In the genomic region with DNA sequence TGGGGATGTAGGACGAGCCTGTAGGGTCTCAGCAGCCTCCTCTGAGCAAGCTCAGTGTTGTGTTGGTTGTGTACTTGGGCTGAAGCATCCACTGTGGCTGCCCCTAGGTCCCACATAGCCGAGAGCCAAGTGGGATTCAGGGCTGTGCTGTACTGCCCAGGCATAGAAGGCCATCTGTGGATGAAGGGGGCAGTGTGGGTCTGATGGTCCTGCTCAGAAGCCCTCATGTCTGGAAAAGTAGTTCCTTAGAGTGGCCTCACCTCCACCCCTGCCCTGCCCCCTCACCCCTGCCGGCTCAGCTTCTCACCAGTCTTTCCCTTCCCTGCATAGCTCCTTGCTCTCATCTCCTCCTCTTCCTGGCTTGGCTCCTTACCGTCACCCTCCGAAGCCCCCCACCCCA, we compare ENCODE assay signal across 10 mouse cellular contexts. TPM values are rescaled to one million over a fixed set of nuclear protein-coding genes. Genes with fewer than 3 reads are reported as not detected.
DNase-seq lines count a peak whose midpoint lies in the region; ATAC-seq and TF ChIP-seq lines count a peak whose summit lies in the region.
"Had no signal": no experiment of that assay in that cellular context is flagged by ENCODE, and none has a peak within 500 bp of the region (broad histone marks: within the 10 kb centered on the region; RNA-seq: fewer than 3 reads in every experiment).

No protein-coding gene starts in this region.

- H3K27ac ChIP-seq in heart, embryonic 13.5 days (replicated peaks): peak overlapping the region; percentile 70; the same call in 1 of the 2 replicates
- H3K27ac ChIP-seq in midbrain, embryonic 10.5 days (replicated peaks): peak overlapping the region; percentile 10; the same call in 1 of the 2 replicates
- no peak overlapping the region; the same call in 1 of the 2 replicates for H3K27ac ChIP-seq in midbrain, postnatal 0 days (ENCODE audit: low read depth, low read length)
- peak overlapping the region; percentile 20 for H3K27ac ChIP-seq in hindbrain, embryonic 15.5 days (replicated peaks)
- H3K27ac ChIP-seq: forebrain, embryonic 13.5 days had no signal

- H3K79me2 ChIP-seq in myocyte (ENCODE audit: control insufficient read depth, insufficient read depth): peaks cover 65% of the 10 kb centered on the region

- peak overlapping the region; percentile 30; the same call in 1 of the 2 replicates for H3K9ac ChIP-seq in heart, embryonic 13.5 days
- H3K9ac ChIP-seq in midbrain, postnatal 0 days (replicated peaks; ENCODE audit: low read length, poor library complexity, severe bottlenecking): no peak overlapping the region
- no peak overlapping the region for H3K9ac ChIP-seq in hindbrain, embryonic 15.5 days
- H3K9ac ChIP-seq: forebrain, embryonic 13.5 days had no signal

- 32% methylated on average over 5 of the region's 5 CpGs for WGBS in heart, embryonic 13.5 days
- 46% methylated on average over 5 of the region's 5 CpGs for WGBS in midbrain, embryonic 10.5 days
- 35% methylated on average over 5 of the region's 5 CpGs for WGBS in midbrain, postnatal 0 days
- WGBS in hindbrain, embryonic 15.5 days: 37% methylated on average over 5 of the region's 5 CpGs

- H3K4me3 ChIP-seq in heart, embryonic 13.5 days: no peak overlapping the region
- H3K4me3 ChIP-seq in midbrain, embryonic 10.5 days: no peak overlapping the region
- H3K4me3 ChIP-seq in midbrain, postnatal 0 days (ENCODE audit: low read depth, low read length): no peak overlapping the region
- no peak overlapping the region for H3K4me3 ChIP-seq in hindbrain, embryonic 15.5 days
- H3K4me3 ChIP-seq in myocyte: peak overlapping the region; percentile 9
- H3K4me3 ChIP-seq: forebrain, embryonic 13.5 days had no signal

- H3K9me3 ChIP-seq in heart, embryonic 13.5 days: no peaks in the 10 kb centered on the region
- peaks cover 7% of the 10 kb centered on the region; the same call in 1 of the 2 replicates for H3K9me3 ChIP-seq in midbrain, embryonic 10.5 days (replicated peaks)
- no peaks in the 10 kb centered on the region for H3K9me3 ChIP-seq in midbrain, postnatal 0 days (ENCODE audit: low read length)
- no peaks in the 10 kb centered on the region for H3K9me3 ChIP-seq in hindbrain, embryonic 15.5 days
- H3K9me3 ChIP-seq: forebrain, embryonic 13.5 days had no signal

- DNase-seq in heart, adult 9 months (ENCODE audit: low spot score in 2 of 2): no peak
- DNase-seq in midbrain, embryonic 10.5 days (ENCODE audit: low spot score): no peak
- DNase-seq in midbrain, postnatal 0 days (ENCODE audit: low spot score): no peak
- DNase-seq in embryo, embryonic 10 days (ENCODE audit: low spot score): no peak
- DNase-seq in c-Kit-positive CD71-positive TER-119-positive erythroid progenitor cells, embryonic 14.5 days (ENCODE audit: low spot score): no peak
- DNase-seq: cerebellum, postnatal 25 days had no signal

- no peak overlapping the region for H3K4me2 ChIP-seq in heart, embryonic 13.5 days
- H3K4me2 ChIP-seq in midbrain, postnatal 0 days (ENCODE audit: low read depth, low read length, poor library complexity, severe bottlenecking): no peak overlapping the region
- H3K4me2 ChIP-seq in hindbrain, embryonic 15.5 days: no peak overlapping the region
- peak overlapping the region; percentile 97 for H3K4me2 ChIP-seq in myocyte (ENCODE audit: low read depth)
- H3K4me2 ChIP-seq: forebrain, embryonic 13.5 days had no signal

- TF ChIP-seq CTCF in midbrain, postnatal 0 days (IDR thresholded peaks at IDR 0.05): no peak

- H3ac ChIP-seq in myocyte (ENCODE audit: control insufficient read depth, insufficient read length): no peak overlapping the region

- no peaks in the 10 kb centered on the region for H3K27me3 ChIP-seq in heart, embryonic 13.5 days (replicated peaks)
- H3K27me3 ChIP-seq in midbrain, embryonic 10.5 days (ENCODE audit: low read depth, poor library complexity, severe bottlenecking): no peaks in the 10 kb centered on the region
- no peaks in the 10 kb centered on the region for H3K27me3 ChIP-seq in midbrain, postnatal 0 days (ENCODE audit: insufficient read depth, low read length)
- no peaks in the 10 kb centered on the region for H3K27me3 ChIP-seq in hindbrain, embryonic 15.5 days
- no peaks in the 10 kb centered on the region for H3K27me3 ChIP-seq in myocyte (ENCODE audit: control insufficient read depth, insufficient read depth, insufficient read length)
- H3K27me3 ChIP-seq: forebrain, embryonic 13.5 days had no signal

- TF ChIP-seq POLR2A in myocyte (IDR thresholded peaks at IDR 0.05; ENCODE audit: insufficient read length, low read depth): no peak

- ATAC-seq in heart, embryonic 13.5 days (ENCODE audit: extremely low read depth, insufficient number of reproducible peaks, low FRiP score, low TSS enrichment): no peak
- no peak for ATAC-seq in midbrain, postnatal 0 days (ENCODE audit: low FRiP score)
- ATAC-seq in hindbrain, embryonic 15.5 days (ENCODE audit: low FRiP score, low read depth): no peak
- ATAC-seq: forebrain, embryonic 13.5 days had no signal

- peaks cover 55% of the 10 kb centered on the region for H3K4me1 ChIP-seq in heart, embryonic 13.5 days
- H3K4me1 ChIP-seq in midbrain, embryonic 10.5 days: peaks cover 31% of the 10 kb centered on the region
- no peaks in the 10 kb centered on the region for H3K4me1 ChIP-seq in midbrain, postnatal 0 days (ENCODE audit: insufficient read depth, low read length)
- peaks cover 26% of the 10 kb centered on the region for H3K4me1 ChIP-seq in hindbrain, embryonic 15.5 days (replicated peaks)

- H3K36me3 ChIP-seq in heart, embryonic 13.5 days: 0 out of 2 replicates have a peak, but pooled peaks cover 8% of the 10 kb centered on the region
- H3K36me3 ChIP-seq in midbrain, embryonic 10.5 days: peaks cover 7% of the 10 kb centered on the region
- no peaks in the 10 kb centered on the region for H3K36me3 ChIP-seq in midbrain, postnatal 0 days (ENCODE audit: insufficient read depth, low read length)
- H3K36me3 ChIP-seq in hindbrain, embryonic 15.5 days: no peaks in the 10 kb centered on the region
- no peaks in the 10 kb centered on the region for H3K36me3 ChIP-seq in myocyte (ENCODE audit: control insufficient read depth, insufficient read depth)

TF ChIP-seq in myocyte, 11 proteins besides CTCF, POLR2A, EP300 and RAD21:
- TF ChIP-seq TCF3 (IDR thresholded peaks at IDR 0.05; ENCODE audit: insufficient read length, low read depth) (no peak), MAX (IDR thresholded peaks at IDR 0.05; ENCODE audit: low read depth) (no peak), MYOG (IDR thresholded peaks at IDR 0.05; ENCODE audit: control insufficient read depth in 1 of 3, insufficient read depth in 1 of 3, insufficient read length in 2 of 3, low read depth in 2 of 3) (no peak), E2F4 (IDR thresholded peaks at IDR 0.05; ENCODE audit: insufficient read depth) (no peak), SRF (IDR thresholded peaks at IDR 0.05; ENCODE audit: control insufficient read depth, insufficient read length, low read depth) (no peak), REST (IDR thresholded peaks at IDR 0.05; ENCODE audit: insufficient read depth, insufficient read length) (no peak), MYOD1 (IDR thresholded peaks at IDR 0.05; ENCODE audit: control insufficient read depth in 1 of 3, insufficient read length in 2 of 3, low read depth in 2 of 3) (no peak), USF1 (IDR thresholded peaks at IDR 0.05; ENCODE audit: low read depth) (no peak), CEBPB (IDR thresholded peaks at IDR 0.05; ENCODE audit: insufficient read depth, poor library complexity, severe bottlenecking) (no peak), POLR2AphosphoS2 (IDR thresholded peaks at IDR 0.05; ENCODE audit: insufficient read length, low read depth) (no peak), TCF12 (IDR thresholded peaks at IDR 0.05; ENCODE audit: insufficient read depth, poor library complexity, severe bottlenecking) (no peak)

RNA-seq across cellular contexts. Expression of a gene that starts 23.2 kb away (rescaled TPM):
- polyA plus RNA-seq in heart, embryonic 13.5 days (2015; fragmentation: Nextera tagmentation; extraction: Ambion mirVana): 1.1 and 1.5 TPM in 2 replicates
- polyA plus RNA-seq in midbrain, embryonic 10.5 days (2016; fragmentation: Nextera tagmentation; extraction: Ambion mirVana): 1.5 and 1.7 TPM in 2 replicates
- total RNA-seq in midbrain, postnatal 0 days (2014; rRNA removed): 7.7 and 10.1 TPM in 2 replicates
- polyA plus RNA-seq in midbrain, postnatal 0 days (2015; fragmentation: Nextera tagmentation; extraction: Ambion mirVana): 1.2 and 1.5 TPM in 2 replicates
- polyA plus RNA-seq in hindbrain, embryonic 15.5 days (2015; fragmentation: Nextera tagmentation; extraction: Ambion mirVana): 1.8 and 2.2 TPM in 2 replicates
- 32.6 TPM for polyA plus RNA-seq in myocyte (2012; fragmentation: generic; extraction: Trizol)

RNA-seq across cellular contexts. Expression of a gene that starts 48.1 kb away (rescaled TPM):
- 3.0 and 3.3 TPM in 2 replicates for polyA plus RNA-seq in heart, embryonic 13.5 days (2015; fragmentation: Nextera tagmentation; extraction: Ambion mirVana)
- 3.1 TPM in 2 replicates for polyA plus RNA-seq in midbrain, embryonic 10.5 days (2016; fragmentation: Nextera tagmentation; extraction: Ambion mirVana)
- total RNA-seq in midbrain, postnatal 0 days (2014; rRNA removed): 6.7 and 8.5 TPM in 2 replicates
- polyA plus RNA-seq in midbrain, postnatal 0 days (2015; fragmentation: Nextera tagmentation; extraction: Ambion mirVana): 7.4 and 8.3 TPM in 2 replicates
- polyA plus RNA-seq in hindbrain, embryonic 15.5 days (2015; fragmentation: Nextera tagmentation; extraction: Ambion mirVana): 6.4 and 8.9 TPM in 2 replicates
- 3.4 TPM for polyA plus RNA-seq in myocyte (2012; fragmentation: generic; extraction: Trizol)

RNA-seq across cellular contexts. Expression of a gene that starts 57.7 kb away (rescaled TPM):
- 19.3 and 22.2 TPM in 2 replicates for polyA plus RNA-seq in heart, embryonic 13.5 days (2015; fragmentation: Nextera tagmentation; extraction: Ambion mirVana)
- polyA plus RNA-seq in midbrain, embryonic 10.5 days (2016; fragmentation: Nextera tagmentation; extraction: Ambion mirVana): 28.2 and 30.8 TPM in 2 replicates
- total RNA-seq in midbrain, postnatal 0 days (2014; rRNA removed): 33.4 and 33.6 TPM in 2 replicates
- polyA plus RNA-seq in midbrain, postnatal 0 days (2015; fragmentation: Nextera tagmentation; extraction: Ambion mirVana): 26.1 and 28.6 TPM in 2 replicates
- polyA plus RNA-seq in hindbrain, embryonic 15.5 days (2015; fragmentation: Nextera tagmentation; extraction: Ambion mirVana): 25.5 and 26.2 TPM in 2 replicates
- polyA plus RNA-seq in myocyte (2012; fragmentation: generic; extraction: Trizol): 28.5 TPM

Comparison
In these comparisons a context has a peak if more than half of its experiments do, and no peak if none do; other contexts are left out.
1. RNA of a gene that starts 23.2 kb away (polyA plus RNA-seq): 32.6 TPM in myocyte (single experiment); 1.8 to 2.2 TPM in hindbrain, embryonic 15.5 days, 1.1 to 1.5 TPM in heart, embryonic 13.5 days, 1.5 to 1.7 TPM in midbrain, embryonic 10.5 days and 1.2 to 1.5 TPM in midbrain, postnatal 0 days; every median in the first group is over 10 times any median in the second.